Mouse (Mus musculus): Measurements from ENCODE around the gene Polr2e.
A peak's percentile ranks its signal among the peaks of the same experiment; 100 is the strongest.

Gene Polr2e

DNA sequence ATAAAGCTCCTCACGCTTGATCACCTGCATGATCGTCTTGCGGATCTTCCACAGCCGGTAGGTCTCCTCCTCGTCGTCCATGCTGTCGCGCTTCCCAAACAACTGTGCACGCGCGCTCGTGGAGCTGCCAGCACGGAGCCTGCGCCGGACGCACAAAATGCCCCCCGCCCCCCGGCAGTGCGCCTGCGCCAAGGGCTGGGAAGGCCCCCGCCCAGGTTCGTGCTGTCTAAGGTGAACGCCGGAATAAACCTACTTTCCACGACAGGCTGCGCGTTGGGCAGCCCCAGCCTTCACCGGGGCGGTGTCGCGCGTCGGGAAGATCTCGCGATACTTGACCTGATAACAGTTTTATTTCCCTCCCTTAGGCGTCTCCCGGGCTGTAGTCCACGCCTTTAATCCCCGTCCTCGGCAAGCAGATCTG is at the start of gene Polr2e:
Polr2e (minus strand) TSS at position 237 of the 421 bp plus-strand sequence.
- no peak for DNase-seq (ENCODE audit: extremely low read depth, low read depth, low spot score)

DNA sequence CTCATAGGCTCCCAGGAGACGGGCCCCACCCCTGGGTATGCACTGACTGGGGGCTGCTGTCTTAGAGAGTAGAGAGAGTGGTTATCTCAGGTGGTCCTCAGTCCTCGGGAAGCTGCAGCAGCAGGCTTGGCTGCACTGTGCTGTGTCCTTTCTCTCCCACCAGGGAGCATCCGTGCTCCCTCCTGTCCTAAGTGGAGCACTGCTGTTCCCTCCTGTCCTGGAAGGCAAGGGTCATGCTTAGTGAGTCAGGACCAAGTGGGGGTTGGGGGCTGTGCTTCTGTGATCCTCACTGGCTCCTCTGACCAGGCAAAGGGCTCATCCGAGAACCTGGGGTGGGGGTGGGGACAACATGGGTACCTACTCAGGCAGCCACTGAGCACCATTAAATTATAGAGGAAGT is 49.6 kb upstream of the Polr2e start:
- no peak for DNase-seq (ENCODE audit: extremely low read depth, low read depth, low spot score)

DNA sequence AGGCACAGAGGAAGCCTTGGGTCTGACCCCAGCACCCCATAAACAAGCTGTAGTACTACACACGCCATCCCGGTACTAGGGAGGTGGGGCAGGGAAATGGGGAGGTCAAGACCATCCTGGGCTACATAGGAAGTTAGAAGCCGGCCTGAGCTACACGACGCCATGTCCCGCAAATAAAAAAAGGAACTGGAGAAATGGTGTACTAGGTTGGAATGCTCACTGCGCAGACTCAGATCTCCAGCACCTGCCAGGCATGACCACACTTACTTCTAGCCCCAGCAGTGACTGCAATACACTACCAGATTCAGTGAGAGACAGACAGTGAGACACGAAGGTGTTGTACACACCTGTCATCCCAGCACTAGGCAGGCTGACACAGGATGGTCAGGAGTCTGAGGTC is 47.9 kb upstream of the Polr2e start:
- DNase-seq (ENCODE audit: extremely low read depth, low read depth, low spot score), result no peak

DNA sequence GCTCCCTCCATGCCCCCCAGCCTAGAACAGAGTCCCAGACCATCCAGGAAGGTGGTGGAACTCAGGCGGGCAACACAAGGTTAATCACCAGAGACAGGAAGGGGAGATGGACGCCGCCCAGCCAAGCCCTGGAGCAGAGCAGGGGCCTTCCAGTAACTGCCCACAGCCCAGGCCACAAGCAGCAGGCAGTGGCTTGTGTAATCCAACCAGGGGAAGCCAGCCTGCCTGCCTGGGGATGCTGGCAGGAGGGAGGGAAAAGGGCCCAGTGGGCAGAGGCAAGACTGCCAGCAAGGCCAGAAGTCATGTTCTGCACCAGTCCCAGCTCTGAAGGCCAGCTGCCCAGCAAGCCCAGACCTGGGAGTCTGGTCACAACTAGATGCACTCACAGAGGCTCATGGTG is 47.3 kb upstream of the Polr2e start:
- no peak for DNase-seq (ENCODE audit: extremely low read depth, low read depth, low spot score)

DNA sequence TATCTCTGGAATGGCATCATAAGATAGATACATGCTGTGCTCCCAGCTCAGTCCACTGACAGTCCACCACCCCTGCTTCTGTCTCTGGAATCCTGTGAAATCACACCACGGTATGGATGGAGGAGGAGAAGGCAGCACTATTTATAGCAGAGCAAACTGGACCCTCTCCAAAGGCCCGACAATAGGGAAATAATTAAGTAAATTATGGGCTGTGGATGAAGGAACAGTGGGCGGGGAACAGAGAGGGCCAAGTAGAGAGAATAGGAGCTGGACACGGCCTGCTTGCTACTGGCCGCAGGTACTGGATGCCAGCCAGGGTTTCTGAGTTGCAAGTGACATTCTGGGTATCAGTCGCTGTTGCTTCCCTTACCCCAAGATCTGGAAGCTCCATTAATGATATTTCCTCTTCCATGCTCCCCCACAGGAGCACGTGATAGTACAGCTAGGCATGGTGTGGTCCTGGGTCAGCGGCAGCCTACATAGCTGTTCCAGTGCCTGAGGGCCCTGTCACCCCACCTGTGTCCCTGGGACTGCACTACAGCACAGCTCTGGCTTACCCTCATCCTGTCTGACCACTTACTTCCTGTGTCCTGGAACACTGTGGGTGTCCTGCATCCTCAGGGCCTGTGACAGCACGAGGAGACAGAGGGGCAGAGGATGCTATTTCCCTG is 45.4 kb upstream of the Polr2e start:
- DNase-seq (ENCODE audit: extremely low read depth, low read depth, low spot score), result peak; percentile 42

DNA sequence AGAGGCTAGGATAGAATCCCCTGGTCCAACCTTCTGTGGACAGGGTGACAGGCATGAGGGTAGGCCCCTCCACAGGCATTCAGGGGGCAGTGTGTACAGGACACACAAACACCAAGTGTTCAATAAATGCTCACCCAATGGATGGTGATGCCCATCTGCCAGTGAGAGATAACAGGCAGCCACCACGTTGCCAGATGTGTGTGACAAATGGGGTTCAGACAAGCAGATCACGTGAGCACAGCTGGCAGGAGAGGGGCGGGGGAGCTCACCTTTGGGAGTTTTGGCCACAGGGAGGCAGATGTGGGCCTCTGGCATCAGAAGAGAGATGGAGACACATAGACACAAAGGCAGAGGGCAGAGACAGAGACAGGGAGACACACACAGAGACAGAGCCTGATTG is 41.5 kb upstream of the Polr2e start:
- no peak for DNase-seq (ENCODE audit: extremely low read depth, low read depth, low spot score)

DNA sequence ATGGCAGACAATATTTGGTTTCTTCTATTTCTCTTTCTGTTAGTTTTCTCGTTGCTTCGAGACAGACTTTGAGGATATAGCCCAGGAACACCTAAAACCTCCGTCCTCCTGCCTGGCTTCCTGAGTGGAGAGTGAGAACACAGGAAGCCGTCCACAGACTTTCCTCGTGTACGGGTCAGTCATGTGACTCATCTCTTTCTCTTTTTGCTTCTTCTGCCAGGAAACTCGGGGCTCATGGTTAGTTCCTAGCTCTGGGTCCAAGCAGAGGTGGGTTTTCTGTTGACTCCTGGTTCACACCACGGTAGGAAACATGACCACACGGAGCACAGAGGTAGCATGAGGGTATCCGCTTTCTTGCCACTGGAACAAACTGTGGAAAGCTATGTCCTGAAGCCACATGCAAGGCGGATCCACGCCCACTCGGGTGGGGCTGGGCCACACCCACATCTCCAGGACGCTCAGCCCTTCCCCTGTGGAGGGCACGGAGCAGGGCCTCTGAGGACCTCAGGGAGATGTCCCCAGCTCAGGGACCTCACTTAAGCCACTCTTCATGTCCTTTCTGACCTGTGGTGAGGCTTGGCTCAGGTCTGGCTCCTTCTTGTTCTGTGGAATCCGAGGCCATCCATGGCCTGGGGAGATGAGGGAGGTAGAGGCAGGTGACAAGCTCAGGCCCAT is 40.9 kb upstream of the Polr2e start:
- DNase-seq (ENCODE audit: extremely low read depth, low read depth, low spot score), result no peak

DNA sequence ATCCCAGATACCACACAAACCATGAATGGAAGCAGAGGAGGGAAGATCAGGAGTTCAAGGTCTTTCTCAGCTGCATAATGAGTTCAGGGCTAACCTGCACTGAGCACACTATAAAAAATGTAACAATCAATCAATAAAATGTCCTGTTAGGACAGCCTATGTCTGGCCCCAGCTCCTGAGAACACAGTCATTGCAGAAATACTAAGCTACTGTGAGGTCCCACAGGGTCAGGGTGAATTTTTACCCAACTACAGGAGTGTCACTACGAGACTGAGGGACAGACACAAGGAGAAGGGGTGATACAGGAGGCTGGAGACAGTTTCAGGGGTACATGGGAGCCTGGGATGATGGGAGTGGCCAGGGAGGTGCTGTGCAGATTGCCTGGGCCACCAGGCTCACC is 38.8 kb upstream of the Polr2e start:
- DNase-seq (ENCODE audit: extremely low read depth, low read depth, low spot score), result no peak

DNA sequence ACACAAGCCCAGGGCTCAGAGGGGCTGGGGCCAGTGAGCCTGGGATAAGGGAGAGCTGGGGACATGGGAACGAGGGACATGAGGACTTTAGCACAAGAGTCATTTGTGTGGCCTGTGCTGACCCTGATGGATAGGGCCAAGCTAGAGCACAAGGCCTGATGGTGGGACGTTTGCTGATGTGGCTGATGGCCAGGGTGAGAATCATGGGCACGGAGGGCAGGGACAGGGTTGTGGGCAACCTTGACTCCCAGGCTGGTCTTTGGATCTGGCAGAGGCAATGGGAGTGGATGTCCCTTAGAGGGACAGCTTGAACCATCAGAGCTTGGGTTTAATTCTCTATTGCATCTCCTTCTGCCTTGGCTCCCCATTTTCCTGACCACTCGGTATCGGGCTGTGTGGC is 37.7 kb upstream of the Polr2e start:
- DNase-seq (ENCODE audit: extremely low read depth, low read depth, low spot score), result no peak

DNA sequence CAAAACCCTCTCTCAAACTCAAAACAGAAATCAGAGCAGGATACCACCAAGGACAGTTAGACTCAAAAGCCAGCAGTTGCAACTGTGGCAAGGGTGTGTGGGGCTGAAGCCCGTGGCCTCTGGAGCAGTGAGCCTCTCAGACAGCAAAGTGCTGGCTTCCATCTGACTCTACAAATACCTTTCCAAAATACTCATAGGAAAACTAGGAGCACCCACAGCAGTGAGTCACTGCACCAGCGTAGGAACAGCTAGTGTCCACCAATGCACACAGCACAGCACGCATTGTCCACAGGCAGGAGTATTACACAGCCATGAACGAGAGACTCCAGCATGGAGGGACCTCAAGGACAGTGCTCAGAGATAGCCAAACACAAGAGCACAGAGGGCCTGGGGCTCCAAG is 36.8 kb upstream of the Polr2e start:
- DNase-seq (ENCODE audit: extremely low read depth, low read depth, low spot score), result no peak

DNA sequence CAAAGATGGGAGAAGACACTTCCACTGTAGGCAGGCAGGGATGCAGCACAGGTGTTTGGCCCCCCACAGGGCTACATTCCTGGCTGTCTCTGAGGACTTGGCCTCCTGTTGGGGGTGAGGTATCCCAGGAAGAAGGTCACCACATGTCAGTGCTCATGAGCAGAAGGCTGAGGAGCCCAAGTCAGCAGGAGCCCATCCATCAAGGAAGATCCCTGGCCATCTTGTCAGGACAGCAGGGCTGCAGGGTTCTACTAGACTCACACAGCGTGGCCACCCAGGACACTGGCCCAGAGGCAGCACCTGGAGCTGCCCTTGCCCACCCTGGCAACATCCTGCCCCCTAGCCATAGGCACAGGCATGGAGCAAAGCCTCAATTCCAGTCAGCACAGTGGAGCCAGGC is 36.3 kb upstream of the Polr2e start:
- no peak for DNase-seq (ENCODE audit: extremely low read depth, low read depth, low spot score)

DNA sequence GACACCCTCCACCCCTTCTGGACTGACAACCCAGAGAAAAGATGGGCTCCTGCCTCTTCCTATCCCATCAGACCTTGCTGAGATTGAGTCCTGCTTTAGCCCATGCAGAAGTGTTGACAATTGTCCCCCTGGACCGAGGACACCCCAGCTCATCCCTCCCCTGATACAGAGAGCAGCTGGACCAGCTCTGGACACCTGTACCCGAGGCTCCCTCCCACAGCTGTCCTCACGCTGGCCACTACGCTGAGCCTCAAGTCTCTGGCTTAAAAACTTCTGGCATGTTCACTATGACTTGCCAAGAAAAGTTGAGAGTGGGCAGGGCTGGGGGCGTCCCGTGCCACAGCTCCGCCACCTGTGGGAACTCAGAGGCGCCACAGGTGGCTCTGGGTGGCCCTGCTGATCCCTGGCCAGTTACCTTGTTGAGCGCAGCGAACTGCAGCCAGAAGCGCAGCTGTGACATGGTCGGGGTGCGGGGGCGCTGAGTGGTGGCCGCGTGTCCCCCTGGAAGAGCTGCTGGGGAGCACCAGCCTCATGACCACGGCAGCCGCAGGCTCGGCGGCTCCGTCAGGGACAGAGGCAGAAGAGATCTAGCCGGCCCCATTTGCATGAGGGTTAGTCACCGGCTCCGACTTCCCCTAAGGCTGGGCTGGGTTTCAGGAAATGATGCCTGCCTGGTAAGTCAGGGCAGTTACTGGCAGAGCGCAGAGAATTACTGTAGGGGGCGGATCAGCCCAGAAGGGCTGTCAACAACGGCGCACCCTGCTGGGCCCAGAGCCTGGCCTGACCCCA is 35.4 kb upstream of the Polr2e start:
- peak; percentile 50 for DNase-seq (ENCODE audit: extremely low read depth, low read depth, low spot score)

DNA sequence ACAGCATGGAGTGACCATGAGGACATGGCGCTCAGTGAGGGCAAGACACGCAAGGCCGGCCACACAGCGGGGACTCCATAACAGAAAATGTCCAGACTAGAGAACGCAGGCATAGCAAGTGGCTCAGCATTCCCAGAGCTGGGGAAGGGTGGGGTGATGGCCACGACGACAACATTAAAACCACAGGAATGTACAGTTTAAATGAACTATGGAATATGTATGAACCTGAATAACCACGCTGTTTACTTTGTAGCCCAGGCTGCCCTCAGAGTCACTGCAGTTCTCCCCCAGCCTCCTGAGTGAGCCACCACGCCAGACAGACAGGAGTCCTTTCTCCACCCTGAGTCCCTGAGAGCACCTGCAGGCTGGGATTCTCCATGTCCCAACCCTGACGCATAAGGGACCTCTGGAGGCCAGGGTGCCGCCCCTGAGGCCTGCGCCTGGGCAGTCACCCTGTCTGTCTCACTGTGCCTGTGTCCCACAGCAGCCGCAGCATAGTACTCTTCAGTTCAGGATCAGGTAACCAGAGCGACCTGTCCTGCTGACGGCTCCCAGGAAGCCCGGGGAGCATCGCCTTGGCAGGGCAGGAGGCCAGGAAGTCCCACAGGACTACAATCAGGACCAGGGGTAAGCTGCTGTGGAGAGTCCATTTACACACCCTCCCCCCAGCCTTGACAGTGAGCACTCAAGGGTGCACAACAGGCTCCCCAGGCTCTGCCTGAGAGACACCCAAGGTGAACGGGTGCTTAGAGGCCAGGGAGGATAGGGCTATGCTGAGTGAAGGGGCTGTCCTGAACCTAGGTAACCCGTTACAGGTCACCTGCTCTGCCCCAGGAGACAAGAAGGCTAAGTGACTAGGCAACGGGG is 33.3 kb upstream of the Polr2e start:
- DNase-seq (ENCODE audit: extremely low read depth, low read depth, low spot score), result no peak

DNA sequence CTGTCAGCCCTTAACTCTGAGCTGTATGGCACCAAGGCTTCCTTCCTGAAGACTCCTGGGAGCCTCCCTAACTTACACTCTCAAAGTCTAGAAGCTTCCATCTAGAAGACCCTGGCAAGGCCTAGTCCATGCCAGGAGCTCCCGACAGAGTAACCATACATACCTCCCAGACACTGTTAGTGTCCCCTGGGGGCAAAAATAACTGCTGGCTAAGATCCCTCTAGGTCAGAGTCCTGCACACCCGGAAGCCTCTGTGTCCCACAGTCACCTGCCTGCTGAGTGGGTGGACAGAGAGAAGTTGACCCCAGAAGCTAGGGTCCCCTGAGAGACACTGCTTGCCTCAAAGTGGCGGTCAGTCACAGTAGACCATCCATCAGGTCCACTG is 31.9 kb upstream of the Polr2e start:
- no peak for DNase-seq (ENCODE audit: extremely low read depth, low read depth, low spot score)

DNA sequence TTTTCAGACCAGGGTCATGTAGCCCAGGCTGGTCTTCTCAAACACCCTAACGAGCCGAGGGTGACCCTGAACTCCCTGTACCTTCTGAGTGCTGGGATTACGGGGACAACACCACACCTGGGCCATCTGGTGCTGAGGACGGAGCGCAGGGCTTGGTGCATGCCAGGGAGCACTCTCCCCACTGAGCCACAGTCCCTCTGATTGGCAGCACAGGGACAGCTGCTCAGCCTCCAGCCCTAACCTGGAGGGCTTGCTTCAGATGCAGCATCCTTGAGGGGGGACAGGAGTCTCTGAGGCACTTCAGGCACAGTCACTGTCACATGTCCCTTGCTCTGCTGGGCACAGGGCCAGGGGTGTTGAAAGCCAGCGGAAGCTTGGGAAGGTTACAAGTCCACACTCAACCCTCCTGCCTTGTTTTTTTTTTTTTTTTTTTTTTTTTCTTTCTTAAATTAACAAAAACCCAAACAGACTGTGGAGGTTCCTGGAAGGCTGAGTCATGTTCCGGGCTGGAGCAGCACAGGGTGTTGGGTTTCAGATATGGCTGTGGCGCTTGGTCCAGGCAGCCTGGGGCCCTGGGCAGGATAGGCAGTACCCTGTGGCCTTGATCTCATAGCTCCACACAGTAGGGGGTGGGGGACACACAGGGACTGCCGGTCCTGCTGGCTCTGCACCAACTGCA is 31.4 kb upstream of the Polr2e start:
- no peak for DNase-seq (ENCODE audit: extremely low read depth, low read depth, low spot score)

DNA sequence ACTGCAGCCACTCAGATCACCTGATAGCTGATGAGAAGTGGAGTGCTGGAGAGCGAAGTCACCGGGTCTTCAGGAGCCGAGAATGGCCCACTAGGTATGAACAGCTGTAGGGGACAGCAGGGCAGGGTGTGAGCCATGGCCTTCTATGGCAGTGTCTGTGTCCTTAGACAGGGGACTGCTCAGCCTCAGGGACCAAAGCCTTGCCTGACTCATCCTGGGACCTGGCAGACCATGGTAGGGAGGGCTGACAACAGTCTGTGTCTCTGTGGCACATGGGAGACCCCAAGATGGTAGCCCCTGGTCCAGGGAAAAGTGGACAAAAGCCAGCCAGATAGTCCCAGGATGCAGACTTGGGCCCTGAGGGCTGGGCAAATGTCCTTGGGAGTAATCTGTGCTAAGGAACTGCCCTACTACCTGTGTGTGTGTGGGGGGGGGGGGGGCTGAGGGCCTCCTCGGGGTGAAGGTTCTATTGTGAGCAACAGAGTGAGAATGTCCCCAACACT is 30.4 kb upstream of the Polr2e start:
- no peak for DNase-seq (ENCODE audit: extremely low read depth, low read depth, low spot score)

DNA sequence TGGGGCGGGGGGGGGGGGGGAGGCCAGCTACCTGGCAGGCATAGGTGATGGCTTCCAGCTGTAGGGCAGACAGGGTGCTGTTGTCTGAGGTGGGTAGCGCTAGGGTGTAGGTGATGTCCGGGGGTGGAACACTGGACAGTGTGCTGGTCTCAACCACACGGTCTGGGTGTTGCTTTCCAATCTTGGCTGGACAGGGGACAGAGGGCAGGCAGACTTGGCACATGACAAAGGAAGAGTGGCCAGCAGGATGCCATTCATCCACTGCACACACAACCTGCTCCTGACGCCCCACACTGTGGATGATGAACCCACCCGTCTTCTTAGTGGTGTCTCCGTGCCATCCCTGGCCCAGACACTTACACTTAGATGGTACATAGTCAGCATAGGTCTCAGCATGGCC is 29.7 kb upstream of the Polr2e start:
- DNase-seq (ENCODE audit: extremely low read depth, low read depth, low spot score), result no peak

DNA sequence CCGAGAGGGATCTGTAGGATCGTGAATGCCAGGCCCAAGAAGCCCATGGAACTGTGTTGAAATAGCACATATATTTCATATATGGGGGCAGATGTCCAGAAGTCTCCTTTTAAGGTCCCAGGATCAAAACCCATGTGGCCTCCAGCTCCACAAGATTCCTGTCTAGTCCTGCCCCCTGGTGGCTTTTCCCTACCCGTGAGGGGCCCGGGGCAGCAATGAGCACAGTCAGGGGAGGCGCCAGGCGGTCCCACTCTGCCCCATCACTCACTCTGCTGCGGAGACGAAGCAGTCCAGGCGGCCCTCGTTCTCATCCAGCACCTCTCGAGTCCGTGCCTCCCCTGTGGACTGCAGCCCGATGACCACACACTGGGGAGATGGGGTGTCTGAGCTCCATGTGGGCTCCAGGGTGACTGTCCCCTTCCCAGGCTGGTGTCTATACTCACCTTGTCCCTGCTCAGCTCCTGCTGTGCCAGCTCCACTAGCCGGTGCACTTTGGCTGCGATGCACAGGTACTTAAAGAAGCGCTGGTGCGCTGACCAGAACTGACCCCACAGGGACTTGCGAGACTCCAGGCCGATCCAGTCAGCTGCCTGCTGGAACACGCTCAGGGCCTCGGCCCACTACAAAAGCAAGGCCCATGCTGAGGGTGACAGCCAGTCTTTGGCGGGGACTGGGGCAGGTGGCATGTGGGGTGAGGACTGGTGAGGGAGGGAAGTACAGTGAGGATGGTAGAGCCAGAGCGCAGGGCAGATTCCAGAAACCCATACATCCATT is 24.5 kb upstream of the Polr2e start:
- no peak for DNase-seq (ENCODE audit: extremely low read depth, low read depth, low spot score)

DNA sequence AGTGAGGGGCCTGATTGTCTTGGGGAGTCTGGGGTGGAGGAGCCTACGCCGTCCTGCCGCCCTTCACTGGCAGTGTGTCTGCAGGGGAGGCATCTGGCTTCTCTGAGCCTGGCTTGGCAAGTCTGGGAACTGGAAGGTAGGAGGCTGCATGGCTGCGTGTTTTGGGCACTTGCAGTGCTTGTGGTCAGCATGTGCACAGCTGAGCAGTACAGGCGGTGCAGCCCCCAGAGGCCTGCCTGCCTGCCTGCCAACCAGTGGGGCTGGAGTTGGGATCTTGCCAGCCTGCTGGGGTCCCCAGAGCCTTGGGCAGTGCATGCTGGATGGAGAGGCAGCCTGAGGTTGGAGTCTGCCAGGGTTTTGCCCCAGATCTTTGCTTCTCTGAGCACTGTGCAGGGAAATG is 23.5 kb upstream of the Polr2e start:
- DNase-seq (ENCODE audit: extremely low read depth, low read depth, low spot score), result no peak
